Mouse (Mus musculus) limb, embryonic 11.5 days (tissue): ENCODE results near the gene Mia2. TPM values are rescaled to one million over a fixed set of nuclear protein-coding genes. Genes with fewer than 3 reads are reported as not detected.

Source experiments
- ATAC-seq: fragments of 200-750 bp; cut with Nextera tagmentation; 2 replicates; pipeline ENCODE4 v1.8.0; 2017; ENCODE audit warnings: low read depth; ENCODE audit not compliant: insufficient number of reproducible peaks, low FRiP score, low TSS enrichment
- DNase-seq: peaks from one replicate; pipeline ENCODE4 v3.0.0-alpha.2; 2015; ENCODE audit warnings: low spot score
- H3K27ac ChIP-seq: fragments of 300-500 bp; sonication (generic); replicated peaks from 2 replicates; pipeline ENCODE4 v1.5.1; 2014; ENCODE audit warnings: low read depth, mild to moderate bottlenecking, low read length
- H3K27me3 ChIP-seq: fragments of 300-500 bp; sonication (generic); 2 replicates; pipeline ENCODE4 v1.6.1; 2014; ENCODE audit warnings: mild to moderate bottlenecking, low read length, mixed read lengths; ENCODE audit not compliant: control insufficient read depth, insufficient read depth
- H3K36me3 ChIP-seq: fragments of 300-500 bp; sonication (generic); 2 replicates; pipeline ENCODE4 v1.6.1; 2014; ENCODE audit warnings: mild to moderate bottlenecking, low read length, moderate library complexity, mixed read lengths; ENCODE audit not compliant: control insufficient read depth, insufficient read depth
- H3K4me1 ChIP-seq: fragments of 300-500 bp; sonication (generic); 2 replicates; pipeline ENCODE4 v1.6.1; 2014; ENCODE audit warnings: low read length, mixed read lengths; ENCODE audit not compliant: control insufficient read depth, insufficient read depth
- H3K4me2 ChIP-seq: fragments of 300-500 bp; sonication (generic); 2 replicates; pipeline ENCODE4 v1.6.1; 2014; ENCODE audit warnings: low read depth, mild to moderate bottlenecking, moderate library complexity; ENCODE audit not compliant: severe bottlenecking
- H3K4me3 ChIP-seq: fragments of 300-500 bp; sonication (generic); 2 replicates; pipeline ENCODE4 v1.5.1; 2014; ENCODE audit warnings: low read depth, low read length
- H3K9ac ChIP-seq: fragments of 300-500 bp; sonication (generic); 2 replicates; pipeline ENCODE4 v1.6.1; 2014; ENCODE audit warnings: mild to moderate bottlenecking, low read length
- H3K9me3 ChIP-seq: fragments of 300-500 bp; sonication (generic); 2 replicates; pipeline ENCODE4 v1.6.1; 2016; ENCODE audit warnings: low read length; ENCODE audit not compliant: control insufficient read depth
- WGBS: fragments of 180-500 bp; shearing (Covaris S2); extraction: QIAGEN DNeasy Blood & Tissue Kit; methylation state at CpG from one replicate; pipeline ENCODE4 v1.1.7; 2014; 5-methylcytosine and 5-hydroxymethylcytosine counted together
- polyA plus RNA-seq: library from polyadenylated mRNA; unstranded; fragments of >200 nt; fragmentation: Nextera tagmentation; extraction: Ambion mirVana; gene quantifications from 2 replicates; pipeline ENCODE4 v1.2.1, GENCODE M21; 2014

Gene Mia2
- polyA plus RNA-seq, 1 experiment from 2014 or later, result 65.9 TPM

GRCm38 (mm10) chr12:59145130-59145529 is 49.5 kb downstream of the Mia2 start:
- H3K36me3 ChIP-seq, result peaks cover 21% of the 10 kb centered on the region
- H3K4me1 ChIP-seq, result no peaks in the 10 kb centered on the region
- H3K4me2 ChIP-seq, result no peak overlapping the region
- H3K27ac ChIP-seq, result no peak overlapping the region
- DNase-seq (no peak), ATAC-seq (no peak)
- H3K9me3 ChIP-seq, result no peaks in the 10 kb centered on the region
- no peak overlapping the region for H3K4me3 ChIP-seq
- H3K27me3 ChIP-seq, result no peaks in the 10 kb centered on the region
- H3K9ac ChIP-seq, result no peak overlapping the region

- no peak overlapping the region for H3K4me2 ChIP-seq
- no peak for DNase-seq
- H3K4me1 ChIP-seq, result no peaks in the 10 kb centered on the region
- no peak for ATAC-seq
- no peaks in the 10 kb centered on the region for H3K9me3 ChIP-seq
- H3K27ac ChIP-seq, result no peak overlapping the region
- no peaks in the 10 kb centered on the region for H3K27me3 ChIP-seq
- H3K9ac ChIP-seq, result no peak overlapping the region
- H3K4me3 ChIP-seq, result no peak overlapping the region
- WGBS, result 90% methylated on average over 4 of the region's 4 CpGs
- H3K36me3 ChIP-seq, result peaks cover 20% of the 10 kb centered on the region
These were observed 54.1 kb downstream of the Mia2 start for GRCm38 (mm10) chr12:59149691-59150090.

- Histone ChIP-seq H3K9ac (no peak overlapping the region), H3K4me3 (no peak overlapping the region), H3K4me2 (no peak overlapping the region), H3K27me3 (no peaks in the 10 kb centered on the region), H3K36me3 (peaks cover 22% of the 10 kb centered on the region), H3K27ac (no peak overlapping the region), H3K4me1 (no peaks in the 10 kb centered on the region), H3K9me3 (no peaks in the 10 kb centered on the region)
- WGBS, result 50% methylated on average over 2 of the region's 2 CpGs
- DNase-seq (no peak), ATAC-seq (no peak)
These were observed 65.5 kb downstream of the Mia2 start for GRCm38 (mm10) chr12:59161091-59161490.

- H3K4me1 ChIP-seq, result no peaks in the 10 kb centered on the region
- peaks cover 21% of the 10 kb centered on the region for H3K36me3 ChIP-seq
- no peak overlapping the region for H3K9ac ChIP-seq
- ATAC-seq, result no peak
- WGBS, result 91% methylated on average over 2 of the region's 2 CpGs
- no peak overlapping the region for H3K4me3 ChIP-seq
- no peaks in the 10 kb centered on the region for H3K27me3 ChIP-seq
- H3K4me2 ChIP-seq, result no peak overlapping the region
- H3K9me3 ChIP-seq, result no peaks in the 10 kb centered on the region
- no peak overlapping the region for H3K27ac ChIP-seq
- no peak for DNase-seq
These were observed 67.2 kb downstream of the Mia2 start for GRCm38 (mm10) chr12:59162797-59163196.

GRCm38 (mm10) chr12:59164522-59164921 is 68.9 kb downstream of the Mia2 start:
- WGBS, result 96% methylated on average over 6 of the region's 6 CpGs
- Histone ChIP-seq H3K4me1 (no peaks in the 10 kb centered on the region), H3K4me2 (no peak overlapping the region), H3K27me3 (no peaks in the 10 kb centered on the region), H3K36me3 (peaks cover 17% of the 10 kb centered on the region), H3K9me3 (no peaks in the 10 kb centered on the region), H3K9ac (no peak overlapping the region), H3K4me3 (no peak overlapping the region), H3K27ac (no peak overlapping the region)
- ATAC-seq (no peak), DNase-seq (no peak)

- no peak overlapping the region for H3K4me2 ChIP-seq
- H3K9ac ChIP-seq, result no peak overlapping the region
- no peak overlapping the region for H3K4me3 ChIP-seq
- 88% methylated on average over 4 of the region's 4 CpGs for WGBS
- no peaks in the 10 kb centered on the region for H3K27me3 ChIP-seq
- no peaks in the 10 kb centered on the region for H3K4me1 ChIP-seq
- DNase-seq, result no peak
- peaks cover 19% of the 10 kb centered on the region for H3K36me3 ChIP-seq
- no peak for ATAC-seq
- H3K27ac ChIP-seq, result no peak overlapping the region
- no peaks in the 10 kb centered on the region for H3K9me3 ChIP-seq
These were observed 71.0 kb downstream of the Mia2 start for GRCm38 (mm10) chr12:59166557-59166956.

- H3K27ac ChIP-seq, result no peak overlapping the region
- DNase-seq, result no peak
- WGBS, result 90% methylated on average over 4 of the region's 4 CpGs
- no peak overlapping the region for H3K9ac ChIP-seq
- H3K4me3 ChIP-seq, result no peak overlapping the region
- no peaks in the 10 kb centered on the region for H3K27me3 ChIP-seq
- ATAC-seq, result no peak
- H3K9me3 ChIP-seq, result no peaks in the 10 kb centered on the region
- H3K4me1 ChIP-seq, result no peaks in the 10 kb centered on the region
- H3K36me3 ChIP-seq, result peaks cover 10% of the 10 kb centered on the region
- no peak overlapping the region for H3K4me2 ChIP-seq
These were observed 74.3 kb downstream of the Mia2 start for GRCm38 (mm10) chr12:59169935-59170334.

GRCm38 (mm10) chr12:59177814-59178213 is 82.2 kb downstream of the Mia2 start:
- Histone ChIP-seq H3K4me3 (no peak overlapping the region), H3K4me2 (no peak overlapping the region), H3K36me3 (peaks cover 21% of the 10 kb centered on the region; the same call in 1 of the 2 replicates), H3K27ac (no peak overlapping the region), H3K9me3 (no peaks in the 10 kb centered on the region), H3K27me3 (no peaks in the 10 kb centered on the region), H3K9ac (no peak overlapping the region), H3K4me1 (no peaks in the 10 kb centered on the region)
- peak; percentile 14 for DNase-seq
- 96% methylated on average over 3 of the region's 3 CpGs for WGBS
- ATAC-seq, result no peak

- H3K9me3 ChIP-seq, result no peaks in the 10 kb centered on the region
- H3K4me2 ChIP-seq, result no peak overlapping the region
- no peak for ATAC-seq
- H3K9ac ChIP-seq, result no peak overlapping the region
- no peaks in the 10 kb centered on the region for H3K27me3 ChIP-seq
- no peak overlapping the region for H3K4me3 ChIP-seq
- peaks cover 9% of the 10 kb centered on the region; the same call in 1 of the 2 replicates for H3K36me3 ChIP-seq
- H3K27ac ChIP-seq, result no peak overlapping the region
- no peak for DNase-seq
- WGBS, result 92% methylated on average over 12 of the region's 12 CpGs
- no peaks in the 10 kb centered on the region for H3K4me1 ChIP-seq
These were observed 92.6 kb downstream of the Mia2 start for GRCm38 (mm10) chr12:59188086-59188682.
